Mouse (Mus musculus): Measurements from ENCODE around the gene Clec3b. TPM values are rescaled to one million over a fixed set of nuclear protein-coding genes. Genes with fewer than 3 reads are reported as not detected.

Gene Clec3b
- polyA plus RNA-seq, 1 experiment from 2014 or later, result not detected

GRCm38 (mm10) chr9:123124413-123124981, 26.2 kb upstream of the Clec3b start:
- no peak overlapping the region for H3K4me3 ChIP-seq (ENCODE audit: low read depth, low read length)
- no peak for DNase-seq
- TF ChIP-seq CTCF (IDR thresholded peaks at IDR 0.05; ENCODE audit: low read depth), result no peak
- TF ChIP-seq EP300 (IDR thresholded peaks at IDR 0.05; ENCODE audit: low read depth), result no peak
- no peak for ATAC-seq
- H3K4me1 ChIP-seq (ENCODE audit: insufficient read depth), result peaks cover 6% of the 10 kb centered on the region; the same call in 1 of the 2 replicates
- no peaks in the 10 kb centered on the region for H3K27me3 ChIP-seq (ENCODE audit: insufficient read depth, low read length)
- H3K9me3 ChIP-seq (ENCODE audit: low read length), result no peaks in the 10 kb centered on the region
- peak overlapping the region; percentile 14; the same call in 1 of the 2 replicates for H3K4me2 ChIP-seq (ENCODE audit: low read depth, low read length)
- WGBS (ENCODE audit: insufficient replicate concordance), result 49% methylated on average over 2 of the region's 2 CpGs
- 0 out of 2 replicates have a peak overlapping the region, but pooled peaks have one; percentile 31 for H3K27ac ChIP-seq (ENCODE audit: low read depth)
- no peak overlapping the region for H3K9ac ChIP-seq (replicated peaks)
- peaks cover 50% of the 10 kb centered on the region for H3K36me3 ChIP-seq (replicated peaks; ENCODE audit: insufficient read depth, low read length)

- DNase-seq, result no peak
- Histone ChIP-seq H3K9me3 (ENCODE audit: low read length) (no peaks in the 10 kb centered on the region), H3K4me1 (ENCODE audit: insufficient read depth) (peaks cover 6% of the 10 kb centered on the region; the same call in 1 of the 2 replicates), H3K4me2 (ENCODE audit: low read depth, low read length) (no peak overlapping the region), H3K9ac (replicated peaks) (no peak overlapping the region), H3K4me3 (ENCODE audit: low read depth, low read length) (no peak overlapping the region), H3K36me3 (replicated peaks; ENCODE audit: insufficient read depth, low read length) (peaks cover 44% of the 10 kb centered on the region), H3K27ac (ENCODE audit: low read depth) (no peak overlapping the region), H3K27me3 (ENCODE audit: insufficient read depth, low read length) (no peaks in the 10 kb centered on the region)
- 87% methylated on average over 6 of the region's 6 CpGs for WGBS (ENCODE audit: insufficient replicate concordance)
- no peak for ATAC-seq
- TF ChIP-seq EP300 (IDR thresholded peaks at IDR 0.05; ENCODE audit: low read depth) (no peak), CTCF (IDR thresholded peaks at IDR 0.05; ENCODE audit: low read depth) (no peak)
These were observed 23.1 kb upstream of the Clec3b start for GRCm38 (mm10) chr9:123127663-123128062.

GRCm38 (mm10) chr9:123132994-123133393, 17.8 kb upstream of the Clec3b start:
- Histone ChIP-seq H3K36me3 (replicated peaks; ENCODE audit: insufficient read depth, low read length) (peaks cover 67% of the 10 kb centered on the region), H3K9ac (replicated peaks) (no peak overlapping the region), H3K9me3 (ENCODE audit: low read length) (no peaks in the 10 kb centered on the region), H3K27me3 (ENCODE audit: insufficient read depth, low read length) (no peaks in the 10 kb centered on the region), H3K4me3 (ENCODE audit: low read depth, low read length) (no peak overlapping the region), H3K4me1 (ENCODE audit: insufficient read depth) (no peaks in the 10 kb centered on the region), H3K4me2 (ENCODE audit: low read depth, low read length) (no peak overlapping the region), H3K27ac (ENCODE audit: low read depth) (no peak overlapping the region)
- ATAC-seq (no peak), DNase-seq (no peak)
- no peak for TF ChIP-seq EP300 (IDR thresholded peaks at IDR 0.05; ENCODE audit: low read depth)
- no peak for TF ChIP-seq CTCF (IDR thresholded peaks at IDR 0.05; ENCODE audit: low read depth)
- WGBS (ENCODE audit: insufficient replicate concordance), result 85% methylated on average over 3 of the region's 3 CpGs

GRCm38 (mm10) chr9:123136953-123137682, 13.6 kb upstream of the Clec3b start:
- DNase-seq (no peak), ATAC-seq (no peak)
- Histone ChIP-seq H3K4me2 (ENCODE audit: low read depth, low read length) (no peak overlapping the region), H3K4me1 (ENCODE audit: insufficient read depth) (no peaks in the 10 kb centered on the region), H3K27me3 (ENCODE audit: insufficient read depth, low read length) (no peaks in the 10 kb centered on the region), H3K27ac (ENCODE audit: low read depth) (no peak overlapping the region), H3K9me3 (ENCODE audit: low read length) (no peaks in the 10 kb centered on the region), H3K9ac (replicated peaks) (no peak overlapping the region), H3K36me3 (replicated peaks; ENCODE audit: insufficient read depth, low read length) (peaks cover 47% of the 10 kb centered on the region), H3K4me3 (ENCODE audit: low read depth, low read length) (no peak overlapping the region)
- WGBS (ENCODE audit: insufficient replicate concordance), result 80% methylated on average over 7 of the region's 7 CpGs
- TF ChIP-seq CTCF (IDR thresholded peaks at IDR 0.05; ENCODE audit: low read depth) (no peak), EP300 (IDR thresholded peaks at IDR 0.05; ENCODE audit: low read depth) (no peak)

- Histone ChIP-seq H3K9me3 (ENCODE audit: low read length) (no peaks in the 10 kb centered on the region), H3K4me3 (ENCODE audit: low read depth, low read length) (no peak overlapping the region), H3K9ac (replicated peaks) (no peak overlapping the region), H3K27me3 (ENCODE audit: insufficient read depth, low read length) (no peaks in the 10 kb centered on the region), H3K4me1 (ENCODE audit: insufficient read depth) (no peaks in the 10 kb centered on the region), H3K36me3 (replicated peaks; ENCODE audit: insufficient read depth, low read length) (peaks cover 29% of the 10 kb centered on the region), H3K4me2 (ENCODE audit: low read depth, low read length) (no peak overlapping the region), H3K27ac (ENCODE audit: low read depth) (no peak overlapping the region)
- DNase-seq (no peak), ATAC-seq (peak; percentile 36; the same call in 1 of the 2 replicates)
- WGBS (ENCODE audit: insufficient replicate concordance), result 83% methylated on average over 5 of the region's 5 CpGs
- TF ChIP-seq EP300 (IDR thresholded peaks at IDR 0.05; ENCODE audit: low read depth) (no peak), CTCF (IDR thresholded peaks at IDR 0.05; ENCODE audit: low read depth) (no peak)
These were observed 11.8 kb upstream of the Clec3b start for GRCm38 (mm10) chr9:123138891-123139474.

GRCm38 (mm10) chr9:123139887-123140614, 10.7 kb upstream of the Clec3b start:
- H3K9ac ChIP-seq (replicated peaks), result no peak overlapping the region
- ATAC-seq (no peak), DNase-seq (no peak)
- no peaks in the 10 kb centered on the region for H3K27me3 ChIP-seq (ENCODE audit: insufficient read depth, low read length)
- H3K4me2 ChIP-seq (ENCODE audit: low read depth, low read length), result no peak overlapping the region
- no peak for TF ChIP-seq CTCF (IDR thresholded peaks at IDR 0.05; ENCODE audit: low read depth)
- peaks cover 19% of the 10 kb centered on the region for H3K36me3 ChIP-seq (replicated peaks; ENCODE audit: insufficient read depth, low read length)
- H3K27ac ChIP-seq (ENCODE audit: low read depth), result no peak overlapping the region
- H3K4me3 ChIP-seq (ENCODE audit: low read depth, low read length), result no peak overlapping the region
- 75% methylated on average over 4 of the region's 4 CpGs for whole genome bisulfite sequencing (ENCODE audit: insufficient replicate concordance)
- H3K9me3 ChIP-seq (ENCODE audit: low read length), result no peaks in the 10 kb centered on the region
- no peaks in the 10 kb centered on the region for H3K4me1 ChIP-seq (ENCODE audit: insufficient read depth)

Data from liver, postnatal 0 days (tissue).